Mouse (Mus musculus): Measurements from ENCODE around the gene Asrgl1.

DNA sequence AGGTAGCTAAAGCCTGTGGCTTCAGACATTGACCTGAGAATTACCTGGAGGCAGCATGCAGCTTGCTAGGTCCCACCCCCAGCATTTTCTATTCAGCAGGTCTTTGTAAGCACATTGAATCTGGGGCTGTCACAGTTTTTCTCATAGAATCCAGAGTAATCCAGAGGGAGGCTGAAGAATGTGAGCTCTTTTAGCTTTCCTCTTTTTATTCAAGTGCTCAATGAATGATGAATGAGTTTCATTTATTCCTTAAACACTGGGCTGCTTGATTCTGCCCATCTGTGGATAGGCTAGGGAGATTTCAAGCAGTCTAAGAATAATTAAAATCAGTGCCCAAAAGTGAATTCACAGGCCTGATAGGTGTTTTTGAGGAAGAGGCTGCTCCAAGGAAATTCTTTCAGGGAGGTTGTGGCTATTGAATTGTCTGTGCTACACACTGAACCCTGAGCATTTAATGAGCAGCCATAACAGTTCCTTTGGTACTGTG, 8.2 kb upstream of the Asrgl1 start:
- TF ChIP-seq CTCF (conservative IDR thresholded peaks at IDR 0.05 in 1 of 2, IDR thresholded peaks at IDR 0.05 in 1 of 2; ENCODE audit: low read depth in 2 of 2, low read length in 2 of 2) (no peak), EP300 (IDR thresholded peaks at IDR 0.05; ENCODE audit: low read length) (no peak), RAD21 (IDR thresholded peaks at IDR 0.05; ENCODE audit: low read depth, low read length) (no peak)

Measured in CH12.LX (cell line).